Mouse (Mus musculus): Measurements from ENCODE around the gene Mepce. TPM values are rescaled to one million over a fixed set of nuclear protein-coding genes. Genes with fewer than 3 reads are reported as not detected.
"Not testable (repeated sequence)": the region's sequence is repeated elsewhere in the genome, so short reads cannot be mapped to it uniquely, and the experiment has no call there.

The Mepce gene
- 64.6 TPM for polyA plus RNA-seq (2021)

DNA sequence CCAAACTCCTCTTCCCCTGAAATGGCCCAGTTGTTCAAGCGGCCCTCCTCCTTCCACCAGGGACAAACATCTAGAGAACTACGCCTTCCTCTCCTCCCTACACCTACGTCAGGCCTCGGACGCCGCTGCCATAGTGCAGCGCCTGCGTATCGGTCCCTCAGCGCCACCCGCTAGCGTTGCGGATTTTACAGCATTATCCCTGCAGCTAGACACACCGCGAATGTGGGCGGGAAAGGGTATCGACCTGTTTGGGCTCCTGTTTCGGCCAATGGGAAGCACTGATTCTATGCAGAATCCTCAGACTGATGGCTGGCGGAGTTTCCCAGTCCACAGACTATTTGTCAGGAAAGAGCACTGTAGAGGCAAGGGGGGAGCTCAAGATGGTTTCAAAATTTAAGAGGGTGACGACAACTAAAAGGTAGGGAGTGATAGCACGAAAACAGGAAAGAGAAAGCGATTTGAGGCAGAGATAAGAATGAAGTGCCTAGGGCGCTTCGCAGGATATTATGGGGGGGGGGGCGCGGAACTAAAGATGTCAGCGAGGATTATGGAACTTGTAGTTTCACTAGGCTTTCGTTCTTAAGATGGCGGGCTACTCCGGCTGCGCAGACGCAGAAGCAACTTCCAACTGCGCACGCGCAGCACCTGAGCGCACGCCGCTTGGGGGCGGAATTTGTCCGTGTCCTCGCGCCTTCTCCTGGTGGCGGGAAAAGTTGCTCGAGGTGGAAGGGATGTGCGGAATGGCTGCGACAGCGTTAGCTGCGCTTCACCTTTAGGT is at the start of gene Mepce, which contains the start of gene Zcwpw1:
TSS of gene Mepce (minus strand) at position 505 of the 778 bp plus-strand sequence.
TSS of gene Zcwpw1 (plus strand) at position 648 of the 778 bp plus-strand sequence.
- no peak for TF ChIP-seq CTCF (IDR thresholded peaks at IDR 0.05)
- POLR2A ChIA-PET, result interaction anchor here (0.6 kb wide), 1 partner anchor 68 kb away, joined by 3 read pairs; no protein-coding TSS in a partner anchor
- CTCF ChIA-PET, result no interaction called here

DNA sequence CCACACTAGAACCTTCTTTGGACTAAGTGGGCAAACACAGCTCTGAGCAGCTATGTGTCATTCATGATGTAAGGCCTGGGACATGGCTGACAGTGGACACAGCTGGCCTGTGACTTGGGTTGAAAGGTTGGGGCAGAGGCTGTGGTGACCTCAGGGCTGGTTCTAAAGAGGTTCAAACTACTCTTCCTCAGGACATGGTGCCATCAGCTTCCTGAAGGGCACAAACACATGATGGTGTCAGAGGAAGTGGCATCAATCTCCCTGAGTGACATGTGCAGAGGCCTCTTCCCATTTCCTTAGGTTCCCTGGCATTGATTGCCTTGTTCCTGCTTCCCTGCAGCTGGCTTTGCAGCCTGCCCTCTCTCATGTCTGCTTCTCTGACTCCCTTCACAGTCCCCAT is 49.7 kb upstream of the Mepce start:
- ATAC-seq; H3K27me3 ChIP-seq; CTCF ChIA-PET; DNase-seq (ENCODE audit: low read depth, low spot score); POLR2A ChIA-PET; in situ Hi-C loops (cut with MboI; ENCODE audit: low pct_unique_long_range_greater_than_20kb): not testable (repeated sequence)

More for the DNA sequence above, at the start of gene Mepce, which contains the start of gene Zcwpw1:
- ATAC-seq, result peak; percentile 53
- in situ Hi-C loops (cut with MboI; ENCODE audit: low pct_unique_long_range_greater_than_20kb), result loop anchor here (10.0 to 25.0 kb wide), 2 partner anchors 377 to 1225 kb away; partner anchors contain the start of gene Cops6
- DNase-seq (ENCODE audit: low read depth, low spot score), result peak; percentile 82
- no peaks in the 10 kb centered on the region for H3K27me3 ChIP-seq

DNA sequence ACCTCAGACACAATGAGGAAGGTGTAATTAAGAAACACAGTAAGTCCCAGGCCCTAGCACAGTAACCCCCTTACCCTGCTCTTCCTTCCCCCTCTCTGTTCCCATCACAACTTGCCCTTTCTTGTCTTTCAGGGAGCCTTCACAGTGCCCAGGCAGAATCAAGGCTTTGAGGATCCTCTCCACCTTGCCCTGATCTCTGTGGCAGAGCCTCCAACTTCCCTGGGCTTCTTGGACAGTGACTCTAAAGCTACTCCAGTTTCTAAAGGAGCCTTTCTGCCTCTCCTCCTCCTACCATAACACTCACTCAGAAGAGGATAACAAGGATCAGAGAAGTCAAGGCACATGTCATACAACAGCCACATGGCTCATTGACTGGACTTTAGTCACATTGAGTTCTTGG is 49.2 kb upstream of the Mepce start:
- H3K27me3 ChIP-seq, result no peaks in the 10 kb centered on the region
- CTCF ChIA-PET, result no interaction called here
- in situ Hi-C loops (cut with MboI; ENCODE audit: low pct_unique_long_range_greater_than_20kb), result no loop called here
- DNase-seq (ENCODE audit: low read depth, low spot score) (no peak), ATAC-seq (no peak)
- POLR2A ChIA-PET, result no interaction called here
- no peak for TF ChIP-seq CTCF (IDR thresholded peaks at IDR 0.05)

DNA sequence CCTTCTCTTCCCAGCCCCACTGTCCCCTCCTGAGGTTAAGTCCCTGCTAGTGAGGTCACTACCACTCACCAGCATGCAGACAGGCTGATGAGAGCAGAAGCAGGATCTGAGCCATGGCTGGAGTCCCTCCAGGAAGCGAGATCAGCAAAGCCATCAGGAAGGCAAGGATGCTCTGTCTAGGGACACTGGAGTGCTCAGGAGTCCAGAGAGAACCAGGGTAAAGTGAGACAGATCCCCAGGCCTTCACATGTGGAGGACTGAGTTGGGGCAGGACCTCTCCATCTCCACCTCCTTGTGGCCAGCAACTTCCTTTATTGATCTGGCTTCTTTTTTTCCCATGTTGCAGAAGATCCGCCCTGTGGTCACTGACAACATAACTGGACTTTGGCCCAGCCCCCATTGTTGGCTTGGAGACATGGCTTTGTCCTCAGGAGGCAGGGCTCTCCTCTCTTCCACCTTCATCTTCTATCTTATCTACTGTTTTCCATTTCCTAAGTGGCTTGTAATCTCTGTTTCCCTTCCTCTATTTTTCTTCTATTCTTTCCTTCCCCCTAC is 48.6 kb upstream of the Mepce start, which contains the start of gene Pilra:
TSS of gene Pilra (minus strand) at position 316 of the 555 bp plus-strand sequence.
- H3K27me3 ChIP-seq; DNase-seq (ENCODE audit: low read depth, low spot score); ATAC-seq; POLR2A ChIA-PET; CTCF ChIA-PET; in situ Hi-C loops (cut with MboI; ENCODE audit: low pct_unique_long_range_greater_than_20kb): not testable (repeated sequence)

DNA sequence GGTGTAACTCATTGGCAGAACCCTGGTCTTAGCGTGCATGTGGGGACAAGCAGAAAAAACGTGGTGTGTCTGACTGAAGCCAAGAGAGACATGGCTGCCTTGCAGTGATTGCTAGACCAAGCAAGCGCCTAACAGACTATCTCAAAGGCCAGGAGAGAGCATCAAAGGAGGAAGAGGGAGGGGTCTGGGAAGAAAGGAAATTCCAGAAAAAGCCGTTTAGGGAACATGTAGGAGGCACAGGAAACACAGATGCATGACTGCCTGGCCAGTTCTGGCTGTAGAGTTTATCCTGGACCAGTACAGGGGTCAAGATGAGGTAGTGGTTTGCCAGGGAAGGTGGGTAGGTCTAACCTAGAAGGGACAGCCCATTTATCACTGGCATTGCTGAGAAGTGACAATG is 46.0 kb upstream of the Mepce start:
- ATAC-seq, result no peak
- in situ Hi-C loops (cut with MboI; ENCODE audit: low pct_unique_long_range_greater_than_20kb), result no loop called here
- POLR2A ChIA-PET, result no interaction called here
- no peak for DNase-seq (ENCODE audit: low read depth, low spot score)
- CTCF ChIA-PET, result no interaction called here
- H3K27me3 ChIP-seq, result no peaks in the 10 kb centered on the region
- TF ChIP-seq CTCF (IDR thresholded peaks at IDR 0.05), result no peak

DNA sequence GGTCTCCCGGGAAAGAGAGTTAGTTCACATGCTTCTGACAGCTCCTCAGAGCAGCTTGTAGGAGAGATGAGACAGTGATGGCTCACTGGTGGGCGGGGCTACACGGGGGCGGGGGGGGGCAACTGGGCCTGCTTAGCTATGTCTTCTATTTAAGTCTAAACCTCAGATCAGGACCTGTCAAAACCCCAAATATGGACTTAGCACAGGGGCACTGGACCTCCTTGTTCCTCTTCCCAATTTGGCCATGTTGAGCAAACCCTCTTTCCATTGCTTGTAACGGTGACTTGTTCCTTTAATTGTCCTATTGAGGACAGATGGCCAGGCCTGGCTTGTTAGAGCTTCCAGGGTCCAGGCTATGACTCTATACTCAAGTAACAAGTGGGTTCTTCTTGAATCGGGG is 44.1 kb upstream of the Mepce start:
- ATAC-seq, result no peak
- CTCF ChIA-PET, result no interaction called here
- H3K27me3 ChIP-seq, result no peaks in the 10 kb centered on the region
- no peak for DNase-seq (ENCODE audit: low read depth, low spot score)
- in situ Hi-C loops (cut with MboI; ENCODE audit: low pct_unique_long_range_greater_than_20kb), result no loop called here
- no peak for TF ChIP-seq CTCF (IDR thresholded peaks at IDR 0.05)
- POLR2A ChIA-PET, result no interaction called here

DNA sequence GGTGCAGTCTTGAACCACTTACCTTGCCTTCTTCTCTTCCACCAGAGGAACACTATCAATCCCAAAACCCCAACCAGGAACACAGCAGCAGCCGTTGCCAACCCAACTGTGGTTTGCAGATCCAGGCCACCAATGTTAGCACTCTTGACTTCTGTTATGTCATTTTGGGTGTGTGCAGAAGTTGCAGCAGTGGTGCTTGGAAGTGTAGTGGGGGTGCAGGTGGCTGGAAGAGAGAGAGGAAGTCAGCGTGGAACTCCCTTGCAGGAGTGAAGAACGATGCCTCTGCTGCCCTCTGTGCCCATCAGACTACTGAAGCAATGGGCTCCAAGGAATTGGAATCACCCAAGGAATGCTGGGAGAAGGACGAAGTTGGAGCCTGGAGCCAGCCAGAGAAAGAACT is 43.7 kb upstream of the Mepce start:
- in situ Hi-C loops (cut with MboI; ENCODE audit: low pct_unique_long_range_greater_than_20kb), result no loop called here
- TF ChIP-seq CTCF (IDR thresholded peaks at IDR 0.05), result no peak
- no peaks in the 10 kb centered on the region for H3K27me3 ChIP-seq
- ATAC-seq (no peak), DNase-seq (ENCODE audit: low read depth, low spot score) (no peak)
- CTCF ChIA-PET, result interaction anchor here (1.2 kb wide), 1 partner anchor 14 kb away, joined by 4 read pairs; no protein-coding TSS in a partner anchor
- POLR2A ChIA-PET, result no interaction called here

DNA sequence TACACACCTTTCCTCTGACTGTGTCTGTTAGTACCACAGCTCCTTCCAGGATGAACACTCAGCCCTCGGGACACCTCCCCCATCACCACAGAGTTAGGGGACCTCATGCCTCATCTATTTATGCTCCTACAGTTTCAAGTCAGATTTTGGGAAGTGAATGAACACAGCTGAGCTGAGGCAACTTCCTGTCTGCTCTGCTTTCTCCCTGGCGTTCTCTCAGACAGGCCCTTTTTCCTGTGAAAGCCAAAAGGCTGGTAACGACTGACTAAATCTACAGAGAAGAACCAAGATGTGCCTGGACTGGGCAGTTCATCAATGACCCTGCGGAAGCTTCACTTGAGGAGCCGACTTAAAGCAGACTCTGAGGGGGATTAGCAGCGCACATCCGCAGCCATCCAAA is 42.8 kb upstream of the Mepce start:
- TF ChIP-seq CTCF (IDR thresholded peaks at IDR 0.05), result no peak
- CTCF ChIA-PET, result interaction anchor here (1.2 kb wide), 1 partner anchor 13 kb away, joined by 4 read pairs; no protein-coding TSS in a partner anchor
- in situ Hi-C loops (cut with MboI; ENCODE audit: low pct_unique_long_range_greater_than_20kb), result no loop called here
- POLR2A ChIA-PET, result no interaction called here
- DNase-seq (ENCODE audit: low read depth, low spot score), result no peak
- H3K27me3 ChIP-seq, result no peaks in the 10 kb centered on the region
- no peak for ATAC-seq

DNA sequence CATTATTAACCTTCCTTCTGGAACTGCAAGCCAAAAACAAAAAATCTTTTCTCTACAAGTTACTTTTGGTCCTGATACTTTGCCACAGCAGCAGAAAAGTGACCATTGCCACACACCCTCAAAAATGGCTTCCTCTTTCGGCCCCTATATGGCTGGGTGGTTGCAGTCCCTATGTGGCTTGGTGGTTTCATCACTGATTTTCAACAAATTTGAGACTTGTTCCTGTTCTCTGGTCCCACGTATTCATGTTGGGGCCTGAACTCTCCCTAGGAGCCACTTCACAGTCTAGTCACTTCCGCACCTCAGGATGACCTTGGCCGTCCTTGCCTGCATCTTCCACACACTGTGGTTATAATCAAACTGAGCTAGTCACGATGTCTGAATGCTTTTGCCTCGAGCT is 41.2 kb upstream of the Mepce start:
- ChIA-PET POLR2A (no interaction called here), CTCF (no interaction called here)
- ATAC-seq (no peak), DNase-seq (ENCODE audit: low read depth, low spot score) (no peak)
- TF ChIP-seq CTCF (IDR thresholded peaks at IDR 0.05), result no peak
- H3K27me3 ChIP-seq, result no peaks in the 10 kb centered on the region
- in situ Hi-C loops (cut with MboI; ENCODE audit: low pct_unique_long_range_greater_than_20kb), result no loop called here

DNA sequence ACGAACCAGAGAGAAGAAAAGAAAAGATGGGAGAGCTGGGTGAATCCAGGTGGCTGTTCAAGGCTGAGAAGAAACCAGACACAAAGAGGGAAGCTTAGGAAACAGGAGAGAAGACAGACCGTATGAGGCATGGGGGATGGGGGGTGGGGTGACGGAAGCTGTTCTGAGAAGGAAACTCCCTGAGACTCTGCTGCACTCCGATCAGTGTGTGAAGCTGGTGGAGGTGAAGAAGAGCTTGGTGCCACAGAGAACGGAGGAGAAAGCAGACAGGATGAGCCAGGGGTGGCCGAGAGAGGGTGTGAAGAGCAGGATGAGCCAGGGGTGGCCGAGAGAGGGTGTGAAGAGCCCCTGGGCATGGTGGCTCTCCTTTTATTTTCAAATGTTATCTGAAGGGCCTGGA is 39.0 kb upstream of the Mepce start:
- in situ Hi-C loops (cut with MboI; ENCODE audit: low pct_unique_long_range_greater_than_20kb), result no loop called here
- no peak for DNase-seq (ENCODE audit: low read depth, low spot score)
- no peak for ATAC-seq
- H3K27me3 ChIP-seq, result no peaks in the 10 kb centered on the region
- ChIA-PET CTCF (no interaction called here), POLR2A (no interaction called here)
- TF ChIP-seq CTCF (IDR thresholded peaks at IDR 0.05), result no peak

DNA sequence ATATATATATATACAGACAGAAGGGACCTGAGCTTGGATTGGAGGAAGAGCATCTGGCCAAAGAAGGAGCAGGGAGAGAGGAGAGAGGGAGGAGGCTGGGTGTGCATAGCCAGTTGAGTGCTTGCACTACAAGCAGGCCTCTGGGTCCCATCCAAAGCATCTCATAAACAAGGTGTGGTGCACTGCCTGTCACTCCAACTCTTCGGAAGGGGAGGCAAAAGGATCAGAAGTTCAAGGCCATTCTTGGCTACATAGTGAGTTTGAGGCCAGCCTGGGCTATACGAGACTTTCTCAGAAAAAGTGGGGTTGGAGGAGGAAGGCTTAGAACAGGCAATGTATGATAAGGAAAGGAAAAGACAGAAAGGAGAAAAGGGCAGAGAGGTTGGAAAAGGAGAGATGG is 38.5 kb upstream of the Mepce start:
- no peak for TF ChIP-seq CTCF (IDR thresholded peaks at IDR 0.05)
- in situ Hi-C loops (cut with MboI; ENCODE audit: low pct_unique_long_range_greater_than_20kb), result no loop called here
- ATAC-seq (no peak), DNase-seq (ENCODE audit: low read depth, low spot score) (no peak)
- ChIA-PET POLR2A (no interaction called here), CTCF (interaction anchor here (0.7 kb wide), 1 partner anchor 21 kb away, joined by 3 read pairs; no protein-coding TSS in a partner anchor)
- no peaks in the 10 kb centered on the region for H3K27me3 ChIP-seq

Data from Patski (cell line).